Mouse (Mus musculus) urinary bladder, postnatal 14 days (tissue): ENCODE measurements around the gene Kazald1.

Experiments used
- DNase-seq: peaks from one replicate; pipeline ENCODE4 v3.0.0; 2021; ENCODE audit warnings: low spot score

Gene Kazald1

DNA sequence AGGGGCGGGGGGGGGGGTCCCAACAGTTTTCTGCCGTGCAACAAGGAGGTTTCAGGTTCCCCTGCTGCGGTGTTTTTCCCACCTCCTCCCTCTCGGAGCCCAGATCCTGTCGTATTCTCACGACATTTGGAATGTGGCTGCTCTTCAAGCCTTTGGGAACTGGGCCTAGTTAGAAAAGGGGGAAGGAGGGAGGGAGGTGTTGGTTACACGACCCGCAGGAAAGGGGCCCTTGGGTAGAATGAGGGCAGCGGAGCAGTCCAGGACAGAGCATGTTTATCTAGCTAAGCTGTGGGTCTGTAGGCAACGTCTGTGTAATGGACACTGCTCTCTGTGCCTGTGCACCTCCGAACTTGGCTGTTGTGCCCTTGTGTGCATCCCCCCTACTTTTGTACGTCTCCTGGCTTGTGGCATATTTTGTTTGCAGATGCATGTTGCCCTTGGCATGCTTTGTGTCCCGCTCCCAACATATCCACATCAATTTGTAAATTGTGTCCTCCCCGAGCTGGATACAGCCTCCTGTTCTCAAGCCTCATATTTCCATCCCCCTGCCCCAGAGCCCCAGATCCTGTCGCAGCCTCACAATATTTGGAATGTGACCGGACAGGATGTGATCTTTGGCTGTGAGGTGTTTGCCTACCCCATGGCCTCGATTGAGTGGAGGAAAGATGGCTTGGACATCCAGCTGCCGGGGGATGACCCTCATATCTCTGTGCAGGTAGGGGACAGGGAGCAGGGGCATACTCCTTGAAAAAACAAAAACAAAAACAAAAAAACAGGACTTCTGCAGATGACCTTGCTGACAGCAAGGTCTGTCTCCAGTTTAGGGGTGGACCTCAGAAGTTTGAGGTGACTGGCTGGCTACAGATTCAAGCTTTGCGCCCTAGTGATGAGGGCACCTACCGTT is 3.0 kb downstream of the Kazald1 start:
- DNase-seq: no peak

DNA sequence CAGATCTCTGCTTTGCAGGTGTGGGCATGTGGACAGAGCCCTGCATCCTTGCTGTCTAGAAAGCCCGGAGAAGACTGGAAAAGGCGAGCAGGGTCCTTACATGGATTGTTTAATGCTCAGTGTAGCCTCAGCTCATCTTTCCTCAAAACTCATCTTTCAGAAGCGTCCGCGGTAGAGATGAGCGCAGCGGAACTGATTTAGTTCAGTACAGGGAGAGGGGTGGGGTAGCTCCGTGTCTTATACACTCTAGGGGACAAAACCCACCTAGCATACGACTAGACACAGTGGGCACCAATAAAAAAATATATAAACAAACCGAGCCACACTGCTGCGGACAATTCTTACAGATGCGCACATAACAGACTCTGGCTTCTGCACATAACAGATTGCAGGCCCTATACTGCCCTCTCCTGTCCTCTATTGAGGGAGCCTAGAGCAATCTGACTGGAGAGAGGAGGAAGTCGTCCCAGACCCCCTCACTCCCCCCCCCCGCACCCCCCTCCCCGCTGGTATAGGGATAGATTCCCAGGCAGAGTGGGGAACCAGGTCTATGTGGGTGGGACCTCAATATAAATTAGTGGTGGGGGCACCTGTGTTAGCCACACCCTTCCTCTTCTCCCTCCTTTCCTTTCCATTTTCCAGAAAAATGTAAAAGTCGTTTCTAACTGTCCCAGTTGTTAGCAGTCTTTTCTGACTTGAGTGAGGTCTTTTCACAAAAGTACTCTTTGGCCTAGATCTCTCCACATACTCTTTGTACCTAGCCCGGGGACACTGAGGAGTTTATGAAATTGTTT is 4.1 kb downstream of the Kazald1 start:
- peak; percentile 29 for DNase-seq

DNA sequence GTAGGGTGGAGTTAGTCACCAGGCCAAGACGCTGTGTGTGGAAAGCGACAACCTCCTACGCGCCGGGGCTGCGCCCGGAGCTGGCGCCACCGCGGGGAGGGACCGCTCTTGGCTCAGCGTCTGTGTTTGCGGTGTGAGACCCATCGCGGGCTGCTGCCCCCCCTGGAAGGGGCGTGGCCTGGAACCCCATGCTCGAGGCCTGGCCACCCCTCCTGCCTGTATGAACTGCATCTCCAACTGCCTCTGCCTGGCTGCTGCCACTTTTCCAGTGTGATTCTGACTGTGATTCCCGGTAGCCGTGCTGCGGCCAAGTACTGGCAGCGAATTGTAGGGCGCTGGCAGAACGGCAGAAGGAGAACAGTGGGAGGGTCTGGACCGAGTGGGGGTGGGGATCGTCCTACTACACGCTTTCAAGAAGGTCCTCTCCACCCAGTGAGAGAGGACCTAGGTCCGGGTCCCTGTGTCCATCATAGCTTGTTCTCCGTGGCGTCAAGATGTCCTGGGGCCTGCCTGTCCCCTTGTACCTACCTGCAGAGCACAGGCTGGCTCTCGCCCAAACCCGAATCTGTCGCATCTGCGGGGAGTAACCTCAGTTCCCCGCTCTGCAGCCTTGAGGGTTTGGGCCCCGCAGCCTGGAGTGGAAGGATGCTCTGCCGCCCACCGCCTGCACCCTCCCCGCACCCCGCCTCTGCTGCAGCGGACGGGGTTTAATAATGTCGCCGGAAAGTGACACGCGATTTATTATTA is 4.9 kb downstream of the Kazald1 start:
- DNase-seq: peak; percentile 85

DNA sequence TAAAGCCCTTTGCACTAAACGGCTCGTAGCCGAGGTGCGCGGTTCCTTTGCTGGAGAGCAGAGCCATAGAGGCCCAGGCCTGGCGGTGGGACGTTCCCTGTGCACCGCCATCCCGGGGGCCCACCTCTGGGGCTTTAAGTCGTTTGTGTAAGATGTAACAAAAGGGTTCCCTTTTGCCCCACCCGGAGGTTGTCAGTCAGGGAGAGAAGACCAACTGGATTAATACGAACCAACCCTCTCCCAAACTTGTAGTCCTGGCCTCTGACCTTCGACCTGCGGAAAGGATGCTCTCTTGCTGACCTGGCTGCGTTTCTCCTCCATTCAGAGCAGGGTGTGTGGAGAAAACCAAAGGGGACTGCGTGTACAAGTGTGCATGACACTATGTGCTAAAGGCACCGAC is 5.7 kb downstream of the Kazald1 start:
- DNase-seq: no peak

DNA sequence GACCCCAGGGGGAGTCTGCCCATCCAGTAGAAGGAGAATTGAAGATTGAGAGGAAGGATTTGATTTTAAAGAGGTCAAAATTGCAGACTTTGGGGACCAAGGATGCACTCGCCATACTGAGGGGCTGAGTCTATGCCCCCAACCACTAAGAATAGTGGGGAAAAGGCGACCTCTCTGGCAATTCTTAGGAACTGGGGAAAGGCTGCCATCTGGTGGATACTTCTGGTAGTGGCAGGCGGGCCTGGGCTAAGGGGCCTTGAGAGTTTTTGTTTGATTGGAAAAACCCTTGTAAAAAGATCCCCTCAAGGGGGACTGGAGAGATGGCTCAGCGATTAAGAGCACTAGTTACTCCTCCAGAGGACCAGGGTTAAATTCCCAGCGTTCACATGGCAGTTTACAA is 6.2 kb downstream of the Kazald1 start:
- DNase-seq: peak; percentile 76

DNA sequence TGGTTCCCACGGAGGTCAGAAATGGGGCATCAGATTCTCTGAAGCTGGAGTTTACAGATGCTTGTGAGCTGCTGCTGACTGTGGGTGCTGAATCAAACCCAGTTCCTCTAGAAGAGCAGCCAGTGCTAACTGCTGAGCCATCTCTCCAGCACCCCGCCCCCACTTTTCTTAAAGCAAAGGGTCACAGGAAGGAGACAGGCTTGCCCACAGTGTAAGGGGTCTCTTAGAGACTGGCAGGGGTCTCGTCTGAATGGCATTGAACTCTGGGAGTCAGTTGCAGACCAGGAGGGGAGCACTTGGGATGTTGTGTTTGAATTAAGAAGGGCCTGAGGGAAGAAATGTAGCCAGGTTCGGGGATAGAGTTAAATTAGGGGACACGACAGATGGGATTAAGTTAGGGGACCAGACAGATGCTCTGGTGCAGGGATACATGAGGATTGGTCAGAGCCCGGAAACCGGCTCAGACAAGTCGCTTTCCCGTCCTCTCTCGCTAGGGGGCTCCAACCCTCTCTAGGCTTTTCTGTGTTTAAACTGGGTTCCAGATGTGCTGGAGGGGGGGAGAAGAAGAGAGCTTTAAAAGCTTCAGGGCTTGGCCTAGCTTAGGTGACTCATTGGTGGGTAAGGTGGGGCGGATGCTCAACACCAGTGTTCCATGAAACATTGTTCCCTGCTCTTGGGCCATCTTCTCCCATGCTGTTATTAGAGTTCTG is 7.0 kb downstream of the Kazald1 start:
- peak; percentile 61 for DNase-seq

DNA sequence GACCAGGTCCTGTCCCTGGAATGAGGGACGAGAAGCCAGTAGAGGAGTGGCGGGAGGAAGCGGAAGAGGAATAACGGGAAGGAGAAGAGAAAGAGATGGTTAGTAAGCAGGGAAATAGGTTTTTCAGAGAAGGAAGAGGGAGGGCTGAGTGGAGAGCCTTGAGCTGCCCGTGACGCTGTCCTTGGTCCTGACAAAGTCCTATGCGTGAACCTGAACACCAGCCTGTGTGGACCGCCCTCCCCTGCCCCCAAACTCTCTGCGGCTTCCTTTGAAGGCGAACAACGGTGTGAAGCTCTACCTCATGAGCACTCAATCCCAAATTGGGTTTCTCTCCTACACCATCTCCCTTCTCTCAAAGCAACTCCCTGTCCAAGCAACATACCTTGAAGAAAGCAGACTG is 22.8 kb downstream of the Kazald1 start:
- DNase-seq: peak; percentile 62

DNA sequence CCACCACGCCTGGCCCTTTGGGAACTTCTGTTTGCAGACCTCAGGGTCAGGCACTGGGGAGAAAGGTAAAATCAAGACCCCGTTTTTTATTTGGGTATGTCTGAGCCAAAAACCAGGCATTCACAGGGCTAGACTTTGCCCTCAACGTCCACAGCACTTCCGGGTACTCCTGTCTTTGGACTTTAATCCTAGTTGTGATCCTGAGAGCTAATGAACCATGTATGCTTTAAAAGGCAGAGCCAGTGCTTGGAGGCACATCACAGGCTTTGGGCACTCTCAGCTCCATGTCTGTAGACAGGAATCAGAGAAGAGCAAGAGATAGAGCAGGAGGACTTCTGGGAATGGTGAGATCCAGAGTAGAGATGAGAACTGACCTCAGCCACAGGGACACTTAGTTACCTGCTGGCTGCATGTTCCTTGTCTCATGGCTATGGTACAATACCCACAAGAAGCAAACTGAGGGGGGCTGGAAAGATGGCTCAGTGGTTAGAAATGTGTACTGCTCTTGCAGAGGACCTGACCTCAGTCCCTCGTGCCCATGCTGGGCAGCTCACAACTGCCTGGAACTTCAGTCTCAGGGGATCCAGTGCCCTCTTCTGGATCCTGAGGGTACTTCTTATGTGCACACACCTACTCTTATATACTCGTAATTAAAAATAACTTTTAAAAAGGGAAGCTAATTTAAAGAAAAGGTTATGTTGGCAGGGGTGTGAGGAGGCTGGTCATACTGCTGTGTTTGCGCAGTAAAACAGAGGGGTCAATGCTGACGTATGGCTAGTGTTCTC is 25.6 kb downstream of the Kazald1 start:
- DNase-seq: no peak

DNA sequence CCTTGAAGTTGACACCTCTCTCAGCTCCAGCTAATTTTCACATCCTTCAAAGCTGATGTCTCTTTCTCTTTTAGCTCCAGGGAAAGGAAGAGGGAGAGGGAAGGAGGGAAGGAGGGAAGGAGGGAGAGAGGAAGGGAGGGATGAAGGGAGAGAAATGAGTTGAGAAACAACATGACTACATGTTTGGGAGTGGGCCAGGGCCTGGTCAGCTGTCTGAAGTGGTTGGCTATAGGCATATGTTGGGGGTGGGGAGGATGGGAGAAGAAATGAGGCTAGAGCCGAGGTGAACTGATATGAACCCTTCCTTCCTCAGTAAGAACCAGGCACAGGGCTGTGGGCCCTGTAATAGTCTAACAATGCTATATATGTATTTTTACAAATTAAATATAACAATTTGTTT is 30.6 kb downstream of the Kazald1 start:
- DNase-seq: no peak

DNA sequence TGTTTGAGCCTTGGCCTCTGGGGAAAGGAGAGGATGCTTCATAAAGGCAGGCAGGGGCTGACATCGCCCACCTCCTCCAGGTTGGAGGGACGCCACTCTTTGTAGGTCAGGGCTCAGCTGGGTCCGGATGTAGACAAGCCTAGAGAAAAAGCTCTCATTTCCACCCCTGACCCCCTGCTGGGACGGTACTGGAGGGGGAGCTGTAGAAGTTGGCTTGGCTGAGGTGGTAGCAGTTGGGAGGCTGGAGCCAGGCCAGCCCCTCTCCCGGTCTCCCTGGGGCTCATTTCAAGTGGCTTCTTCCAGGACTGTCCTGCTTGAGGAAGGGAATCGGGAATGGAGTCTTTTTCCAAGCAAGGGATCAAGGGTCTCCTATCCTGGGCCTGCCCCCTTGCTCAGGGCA is 31.6 kb downstream of the Kazald1 start:
- DNase-seq: no peak

DNA sequence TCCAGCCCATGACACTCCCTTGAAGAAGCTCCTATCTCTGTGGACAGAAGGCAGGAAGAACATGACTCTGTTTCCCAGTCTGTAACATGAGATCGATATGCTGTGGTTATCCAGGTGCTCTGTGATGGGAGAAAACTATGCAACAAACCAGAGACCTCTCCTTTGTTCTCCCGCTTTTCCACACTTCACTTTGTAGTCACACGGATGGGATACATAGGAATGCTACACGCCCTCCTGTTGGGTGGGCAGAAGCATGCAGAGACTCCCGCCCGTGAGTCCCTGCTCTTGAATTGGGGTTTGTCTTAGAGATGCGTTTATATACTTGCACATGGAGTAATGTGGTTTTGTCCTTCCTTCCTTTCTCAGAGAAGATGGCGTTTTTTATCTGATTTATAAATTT is 35.6 kb downstream of the Kazald1 start:
- no peak for DNase-seq

DNA sequence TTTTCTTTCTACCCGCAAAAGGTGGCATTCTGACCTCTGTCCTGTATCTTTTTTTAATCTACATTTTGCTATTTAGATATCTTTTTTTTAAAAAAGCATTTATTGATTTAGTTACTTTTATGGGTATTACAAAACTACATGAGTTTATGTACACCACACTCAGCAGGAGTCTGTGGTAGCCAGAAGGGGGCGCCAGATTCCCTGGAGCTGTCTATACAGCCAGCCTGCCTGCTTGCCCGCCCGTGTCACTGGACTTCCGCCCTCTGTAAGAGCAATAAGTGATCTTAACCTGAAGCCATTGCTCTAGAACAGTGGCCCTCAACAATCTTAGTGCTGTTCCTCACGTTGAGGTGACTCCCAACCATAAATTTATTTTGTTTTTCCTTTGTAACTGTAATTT is 37.4 kb downstream of the Kazald1 start:
- DNase-seq: no peak

DNA sequence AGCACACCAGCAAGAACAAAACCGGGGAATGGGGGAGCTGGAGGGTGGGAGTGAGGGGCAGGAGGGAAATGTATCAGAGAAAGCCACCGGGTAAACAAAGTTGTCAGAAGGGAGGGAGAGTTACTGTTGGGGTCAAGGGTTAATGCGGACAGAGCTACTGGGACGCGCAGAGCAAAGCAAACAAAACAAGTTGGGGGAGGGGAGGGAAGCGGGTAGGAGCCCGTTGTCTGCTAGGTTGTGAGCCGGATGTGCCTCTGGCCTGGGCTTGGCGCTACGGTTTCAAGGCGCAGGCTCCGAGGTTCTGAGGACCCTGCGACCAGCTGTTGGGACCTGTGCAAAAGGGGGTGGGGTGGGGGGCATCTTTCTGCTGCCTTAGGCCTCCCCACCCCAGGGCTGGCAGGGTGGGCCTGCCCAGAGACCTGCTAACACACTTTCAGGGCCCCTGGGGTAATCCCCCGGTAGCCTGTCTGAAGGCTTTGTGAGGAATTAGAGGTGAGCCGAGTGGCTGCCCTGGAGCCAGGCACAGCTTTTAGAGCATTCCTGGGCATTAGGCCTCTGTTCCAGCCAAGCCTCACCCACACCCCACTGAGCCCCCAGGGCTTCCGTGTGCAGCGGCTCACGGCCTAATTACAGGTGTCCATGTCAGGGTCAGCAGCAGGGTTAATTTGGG is 38.9 kb downstream of the Kazald1 start:
- DNase-seq: no peak

DNA sequence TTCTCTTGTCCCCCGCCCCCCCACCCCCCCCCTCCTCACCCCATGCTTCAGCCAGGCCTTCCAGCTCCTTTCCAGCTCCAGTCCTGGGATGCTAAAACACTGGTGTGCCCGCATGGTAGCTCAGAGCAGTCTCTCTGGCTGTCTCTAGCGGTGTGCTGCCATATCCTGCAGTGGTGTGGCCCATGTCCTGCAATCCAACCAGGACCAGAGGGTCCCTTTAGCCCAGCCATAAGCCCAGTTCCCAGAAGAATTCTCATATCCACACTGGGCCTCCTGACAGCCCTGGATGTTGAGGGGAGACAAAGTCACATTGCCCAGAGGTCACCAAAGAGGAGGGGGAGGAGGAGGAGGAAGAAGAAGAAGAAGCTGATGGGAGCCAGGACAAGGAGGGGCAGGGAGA is 39.7 kb downstream of the Kazald1 start:
- DNase-seq: no peak

DNA sequence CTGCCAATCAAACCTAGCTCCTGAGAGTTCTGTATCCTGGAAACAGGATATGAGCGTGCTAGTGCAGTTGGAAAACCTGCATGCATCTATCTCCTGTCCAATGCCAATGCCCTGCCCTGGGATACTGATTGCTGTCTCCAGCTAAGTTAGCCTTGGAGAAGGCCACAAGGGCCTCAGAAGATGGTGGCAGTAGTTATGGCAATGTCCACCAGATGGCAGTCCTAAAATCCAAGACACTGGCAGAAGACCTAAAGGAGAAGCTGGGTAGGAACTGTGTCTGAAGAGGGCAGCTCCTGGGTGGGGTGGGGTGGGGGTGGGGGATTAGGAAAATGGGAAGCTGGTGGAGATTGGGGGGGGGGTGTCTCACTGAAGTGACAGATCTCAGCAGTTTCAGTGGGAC is 41.8 kb downstream of the Kazald1 start:
- DNase-seq: peak; percentile 50
